Mouse (Mus musculus) brown adipose tissue, adult 24 weeks (tissue): ENCODE results near the gene Gpr153. TPM values are rescaled to one million over a fixed set of nuclear protein-coding genes. Genes with fewer than 3 reads are reported as not detected.
"Not testable (repeated sequence)": the region's sequence is repeated elsewhere in the genome, so short reads cannot be mapped to it uniquely, and the experiment has no call there.

Experiments
- H3K27ac ChIP-seq: fragments of 200-500 bp; replicated peaks from 2 replicates; pipeline ENCODE4 v1.5.1; 2012; ENCODE audit warnings: low read depth, mild to moderate bottlenecking, low read length
- H3K4me1 ChIP-seq: fragments of 200-500 bp; 2 replicates; pipeline ENCODE4 v1.6.1; 2012; ENCODE audit warnings: low read length, mixed read lengths; ENCODE audit not compliant: control insufficient read depth, insufficient read depth, insufficient read length
- H3K4me3 ChIP-seq: fragments of 200-500 bp; 2 replicates; pipeline ENCODE4 v1.5.1; 2012; ENCODE audit warnings: low read depth, mild to moderate bottlenecking, low read length, moderate library complexity; ENCODE audit not compliant: insufficient read depth
- polyA plus RNA-seq: library from polyadenylated mRNA; stranded (reverse); fragments of >200 nt; gene quantifications from 2 replicates; pipeline ENCODE4 v1.2.4, GENCODE M21; 2012; ENCODE audit not compliant: missing spikeins, insufficient read depth, insufficient read length

Gene Gpr153
- polyA plus RNA-seq, result 4.3 and 6.0 TPM in 2 replicates

DNA sequence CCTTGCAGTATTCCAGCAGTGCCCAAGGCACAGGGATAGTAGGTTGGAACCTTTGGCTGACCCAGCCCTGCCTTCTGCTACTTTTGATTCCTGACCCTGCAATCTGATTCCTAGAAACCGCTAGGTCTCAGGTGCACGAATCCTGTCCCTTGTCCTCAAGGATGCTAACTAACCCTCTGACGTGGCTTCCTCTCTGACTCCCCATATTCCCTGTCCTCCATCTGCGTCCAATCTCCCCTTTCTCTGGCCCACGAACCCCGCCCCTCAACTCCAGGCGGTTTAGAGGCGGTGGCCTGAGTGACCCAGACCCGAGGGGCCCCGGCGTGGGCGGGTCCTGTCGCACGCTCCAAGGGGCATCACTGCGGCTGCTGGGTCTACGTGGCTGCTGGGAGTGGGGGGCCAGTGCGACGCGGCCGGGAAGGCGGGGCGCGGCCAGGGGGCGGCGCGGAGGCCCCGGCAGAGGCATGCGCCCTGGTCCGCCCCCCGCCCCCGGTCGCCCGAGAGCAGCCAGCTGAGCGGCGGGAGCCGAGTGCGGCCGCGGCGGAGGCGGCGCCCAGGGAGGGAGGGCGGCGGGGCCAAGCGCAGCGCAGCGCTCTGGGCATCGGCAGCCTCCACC lies at the start of gene Gpr153:
Gpr153 (plus strand) TSS at position 612 of the 616 bp plus-strand sequence.
- Histone ChIP-seq H3K4me1 (no peaks in the 10 kb centered on the region), H3K4me3 (peak within 1 kb of the TSS; percentile 51), H3K27ac (peak within 1 kb of the TSS; percentile 26)

- Histone ChIP-seq H3K27ac (no peak overlapping the region), H3K4me3 (no peak overlapping the region), H3K4me1 (no peaks in the 10 kb centered on the region)
Measured at GRCm38 (mm10) chr4:152226901-152227486, 47.0 kb upstream of the Gpr153 start.

- Histone ChIP-seq H3K4me3 (no peak overlapping the region), H3K27ac (no peak overlapping the region), H3K4me1 (no peaks in the 10 kb centered on the region)
Measured at GRCm38 (mm10) chr4:152227749-152228527, 46.1 kb upstream of the Gpr153 start.

- not testable (repeated sequence) for H3K4me3 ChIP-seq, H3K27ac ChIP-seq
Measured at GRCm38 (mm10) chr4:152230331-152230730, 43.7 kb upstream of the Gpr153 start.

GRCm38 (mm10) chr4:152231326-152231725 lies 42.7 kb upstream of the Gpr153 start:
- Histone ChIP-seq H3K27ac (no peak overlapping the region), H3K4me3 (no peak overlapping the region), H3K4me1 (no peaks in the 10 kb centered on the region)

More at GRCm38 (mm10) chr4:152230331-152230730, 43.7 kb upstream of the Gpr153 start:
- H3K4me1 ChIP-seq, result not testable (repeated sequence)

- H3K4me1 ChIP-seq, result no peaks in the 10 kb centered on the region
Measured at GRCm38 (mm10) chr4:152232411-152232903, 41.6 kb upstream of the Gpr153 start.

DNA sequence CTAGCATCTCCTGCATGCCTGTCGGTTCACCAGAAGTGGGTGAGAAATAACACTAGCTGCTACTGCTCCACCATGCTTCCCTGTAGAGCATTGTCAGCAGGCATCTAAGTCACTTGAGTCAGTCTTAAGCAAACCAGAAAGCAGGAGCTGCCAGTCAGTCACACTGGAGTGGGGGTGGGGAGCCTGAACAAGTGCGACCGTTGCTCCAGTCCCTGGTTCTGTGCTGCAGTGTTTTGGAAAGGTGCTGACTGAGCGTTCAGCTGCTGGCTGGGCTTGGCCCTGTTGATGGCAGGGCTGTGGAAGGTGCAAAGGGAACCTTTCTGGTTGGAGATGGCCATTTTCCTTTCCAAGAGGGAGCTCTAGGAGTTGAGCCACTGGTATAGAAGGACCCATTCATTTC lies 34.1 kb upstream of the Gpr153 start:
- no peak overlapping the region for H3K27ac ChIP-seq
- no peaks in the 10 kb centered on the region for H3K4me1 ChIP-seq
- no peak overlapping the region for H3K4me3 ChIP-seq

More at GRCm38 (mm10) chr4:152232411-152232903, 41.6 kb upstream of the Gpr153 start:
- H3K27ac ChIP-seq, result no peak overlapping the region
- no peak overlapping the region for H3K4me3 ChIP-seq

GRCm38 (mm10) chr4:152243241-152243891 lies 30.7 kb upstream of the Gpr153 start:
- no peak overlapping the region for H3K27ac ChIP-seq
- H3K4me1 ChIP-seq, result no peaks in the 10 kb centered on the region
- H3K4me3 ChIP-seq, result no peak overlapping the region

DNA sequence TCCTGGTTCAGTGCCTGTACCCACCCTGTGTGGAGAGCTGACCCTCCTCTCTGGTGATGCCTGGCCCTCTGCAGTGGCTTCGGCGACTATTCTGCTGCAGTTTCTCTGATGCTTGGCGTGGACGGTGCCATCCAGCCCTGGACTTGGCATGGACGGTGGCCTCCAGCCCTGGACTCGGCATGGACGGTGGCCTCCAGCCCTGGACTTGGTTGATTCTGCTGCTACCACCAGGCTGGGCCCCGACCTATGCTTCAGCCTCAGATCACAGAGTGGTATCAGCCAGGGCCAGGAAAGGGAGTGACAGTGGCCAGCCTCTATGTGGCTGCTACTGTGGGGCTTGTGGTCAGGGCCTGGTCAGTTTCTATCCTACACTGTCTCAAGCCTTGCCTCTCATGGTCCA lies 30.1 kb upstream of the Gpr153 start:
- H3K4me1 ChIP-seq, result no peaks in the 10 kb centered on the region
- H3K4me3 ChIP-seq, result no peak overlapping the region
- no peak overlapping the region for H3K27ac ChIP-seq

DNA sequence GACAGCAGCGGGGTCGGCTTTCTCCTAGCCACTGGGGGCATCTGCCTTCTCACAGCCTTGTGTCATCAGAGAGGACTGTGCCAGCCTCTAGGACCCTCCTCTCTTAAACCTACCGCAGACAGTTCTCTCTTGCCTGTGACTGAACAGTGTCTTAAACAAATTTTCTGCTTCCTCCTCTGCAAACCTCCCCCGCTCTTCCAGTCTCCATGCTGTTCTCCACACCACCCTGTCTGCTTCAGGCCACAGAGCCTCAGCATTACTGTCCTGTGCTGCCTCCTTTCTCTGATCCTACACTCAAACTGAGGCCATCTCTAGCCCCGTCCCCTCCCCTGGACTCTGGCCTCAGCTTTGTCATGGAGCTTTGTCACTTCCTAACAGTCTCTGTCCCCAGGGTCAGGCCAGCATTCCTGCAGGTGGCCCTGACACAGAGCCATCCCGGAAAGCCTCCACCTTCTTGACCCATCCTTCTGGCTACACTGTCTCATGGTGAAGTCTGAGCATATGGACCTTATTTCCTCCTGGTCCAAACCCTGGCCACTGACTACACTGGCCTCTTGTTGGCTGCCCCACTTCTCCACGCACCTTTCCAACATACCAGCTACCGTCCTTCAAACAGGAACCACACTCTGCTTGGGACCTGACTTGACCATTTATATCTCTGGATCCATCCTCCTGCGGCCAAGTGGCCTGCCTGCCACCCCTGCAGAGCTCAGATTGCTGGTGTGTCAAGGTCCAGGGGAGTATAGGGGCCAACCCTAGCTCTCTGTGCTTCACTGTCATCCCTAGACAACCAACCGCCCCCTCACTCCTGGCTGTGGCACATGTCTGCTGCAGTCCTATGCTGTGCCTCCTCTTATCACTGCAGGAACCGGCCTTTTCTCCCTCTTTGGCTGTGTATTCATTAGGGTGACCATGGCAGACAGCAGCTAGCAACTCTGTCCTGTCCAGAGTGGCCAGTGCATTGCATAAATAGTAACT lies 29.2 kb upstream of the Gpr153 start:
- no peak overlapping the region for H3K27ac ChIP-seq
- no peak overlapping the region for H3K4me3 ChIP-seq
- no peaks in the 10 kb centered on the region for H3K4me1 ChIP-seq

- no peaks in the 10 kb centered on the region for H3K4me1 ChIP-seq
Measured at GRCm38 (mm10) chr4:152246011-152246410, 28.0 kb upstream of the Gpr153 start.

DNA sequence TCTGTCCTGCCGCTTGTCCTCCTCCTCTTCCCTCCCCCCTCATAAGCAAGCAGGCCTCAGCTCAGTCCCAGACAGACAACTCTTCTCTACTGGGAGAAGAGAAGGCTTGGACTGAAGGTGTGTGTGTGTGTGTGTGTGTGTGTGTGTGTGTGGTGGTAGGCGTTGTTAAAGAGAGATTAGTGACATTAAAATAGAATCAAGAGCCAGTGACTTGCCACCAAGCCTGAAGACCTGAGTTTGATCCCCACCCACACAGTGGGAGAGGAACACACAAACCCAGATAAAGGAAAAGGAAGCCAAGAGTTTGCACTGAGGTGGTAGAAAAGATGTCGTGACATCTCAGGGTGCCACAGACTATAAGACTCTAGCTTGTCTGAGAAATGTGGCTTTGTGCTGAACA lies 26.8 kb upstream of the Gpr153 start:
- H3K4me3 ChIP-seq, result no peak overlapping the region
- H3K27ac ChIP-seq, result no peak overlapping the region
- no peaks in the 10 kb centered on the region for H3K4me1 ChIP-seq

More at GRCm38 (mm10) chr4:152246011-152246410, 28.0 kb upstream of the Gpr153 start:
- Histone ChIP-seq H3K4me3 (no peak overlapping the region), H3K27ac (no peak overlapping the region)

DNA sequence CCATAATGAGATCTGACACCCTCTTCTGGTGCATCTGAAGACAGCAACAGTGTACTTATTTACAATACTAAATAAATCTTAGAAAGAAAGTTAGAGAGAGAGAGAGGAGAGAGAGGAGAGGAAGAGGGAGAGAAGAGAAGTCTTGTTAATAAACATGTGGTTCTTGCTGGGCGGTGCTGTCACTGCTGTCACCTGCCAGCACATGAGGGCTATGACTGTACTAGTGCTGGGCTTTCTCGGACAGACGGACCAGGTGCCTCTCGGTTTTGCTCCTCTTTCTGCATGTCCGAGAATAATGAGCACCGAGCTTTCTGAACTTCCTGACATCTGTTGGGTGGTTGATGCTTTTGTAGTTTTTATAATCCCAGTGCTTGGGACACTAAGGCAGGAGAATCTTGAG lies 23.4 kb upstream of the Gpr153 start:
- Histone ChIP-seq H3K4me3 (no peak overlapping the region), H3K4me1 (no peaks in the 10 kb centered on the region), H3K27ac (no peak overlapping the region)

- Histone ChIP-seq H3K4me1 (no peaks in the 10 kb centered on the region), H3K4me3 (no peak overlapping the region), H3K27ac (no peak overlapping the region)
Measured at GRCm38 (mm10) chr4:152253183-152253759, 20.8 kb upstream of the Gpr153 start.
